Mouse (Mus musculus) spleen, adult 2 months (tissue): ENCODE results near the gene Art5.

Experiments used
- CTCF ChIP-seq: fragments of 200-500 bp; IDR thresholded peaks from 2 replicates; pipeline ENCODE4 v1.5.1; 2011; ENCODE audit warnings: mild to moderate bottlenecking, inconsistent platforms; ENCODE audit not compliant: insufficient read depth, insufficient read length, insufficient replicate concordance; ENCODE audit errors: extremely low read depth
- POLR2A ChIP-seq: fragments of 200-500 bp; IDR thresholded peaks from 2 replicates; pipeline ENCODE4 v1.6.1; 2011; ENCODE audit warnings: low read depth, low read length, inconsistent platforms

DNA sequence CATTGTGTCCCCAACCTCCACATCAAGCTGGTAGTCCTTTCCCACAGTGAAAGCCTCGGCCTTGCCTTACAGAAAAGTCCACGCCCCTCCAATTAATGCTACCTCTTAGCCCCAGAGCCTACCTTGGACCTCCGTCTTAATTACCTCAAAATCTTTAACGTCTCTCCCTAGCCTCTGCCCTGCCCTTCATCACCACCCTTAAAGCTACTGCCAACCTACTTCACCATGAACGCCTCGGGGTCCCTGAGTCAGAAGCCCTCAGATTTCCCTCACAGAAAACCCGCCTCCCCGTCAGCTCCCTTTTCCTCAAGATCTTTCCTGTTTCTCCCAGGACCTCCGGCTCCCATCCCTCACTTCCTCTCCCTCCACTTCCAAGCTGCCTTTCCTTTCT is 44.6 kb downstream of the Art5 start:
- no peak for TF ChIP-seq POLR2A
- TF ChIP-seq CTCF, result no peak
